Mouse (Mus musculus): ENCODE measurements around the gene Rev1. TPM values are rescaled to one million over a fixed set of nuclear protein-coding genes. Genes with fewer than 3 reads are reported as not detected.

Rev1 gene
- total RNA-seq (2015) (17.8 and 18.3 TPM in 2 replicates), total RNA-seq (2017) (20.7 and 23.0 TPM in 2 replicates)

GRCm38 (mm10) chr1:38129501-38130267 lies at the start of gene Rev1:
Rev1 (minus strand) TSS chr1:38129801.
- peak; percentile 86 for ATAC-seq (ENCODE audit: poor library complexity, severe bottlenecking)

GRCm38 (mm10) chr1:38178929-38179328 lies 49.3 kb upstream of the Rev1 start:
- no peak for ATAC-seq (ENCODE audit: poor library complexity, severe bottlenecking)

GRCm38 (mm10) chr1:38176077-38176476 lies 46.5 kb upstream of the Rev1 start:
- no peak for ATAC-seq (ENCODE audit: poor library complexity, severe bottlenecking)

- ATAC-seq (ENCODE audit: poor library complexity, severe bottlenecking) = no peak
Observed at GRCm38 (mm10) chr1:38171874-38172273, 42.3 kb upstream of the Rev1 start.

GRCm38 (mm10) chr1:38165696-38166095 lies 36.1 kb upstream of the Rev1 start:
- no peak for ATAC-seq (ENCODE audit: poor library complexity, severe bottlenecking)

GRCm38 (mm10) chr1:38150086-38150485 lies 20.5 kb upstream of the Rev1 start:
- ATAC-seq (ENCODE audit: poor library complexity, severe bottlenecking) = no peak

GRCm38 (mm10) chr1:38146008-38146407 lies 16.4 kb upstream of the Rev1 start:
- no peak for ATAC-seq (ENCODE audit: poor library complexity, severe bottlenecking)

GRCm38 (mm10) chr1:38141371-38141770 lies 11.8 kb upstream of the Rev1 start:
- no peak for ATAC-seq (ENCODE audit: poor library complexity, severe bottlenecking)

GRCm38 (mm10) chr1:38140911-38141310 lies 11.3 kb upstream of the Rev1 start:
- ATAC-seq (ENCODE audit: poor library complexity, severe bottlenecking) = no peak

- peak; percentile 51 for ATAC-seq (ENCODE audit: poor library complexity, severe bottlenecking)
Observed at GRCm38 (mm10) chr1:38139396-38139795, 9.8 kb upstream of the Rev1 start.

- ATAC-seq (ENCODE audit: poor library complexity, severe bottlenecking) = no peak
Observed at GRCm38 (mm10) chr1:38132942-38133341, 3.3 kb upstream of the Rev1 start.

- ATAC-seq (ENCODE audit: poor library complexity, severe bottlenecking) = no peak
Observed at GRCm38 (mm10) chr1:38130715-38131483, 1.3 kb upstream of the Rev1 start.

GRCm38 (mm10) chr1:38128919-38129436 lies 623 bp downstream of the Rev1 start:
- peak; percentile 39 for ATAC-seq (ENCODE audit: poor library complexity, severe bottlenecking)

GRCm38 (mm10) chr1:38127036-38127435 lies 2.6 kb downstream of the Rev1 start:
- no peak for ATAC-seq (ENCODE audit: poor library complexity, severe bottlenecking)

- no peak for ATAC-seq (ENCODE audit: poor library complexity, severe bottlenecking)
Observed at GRCm38 (mm10) chr1:38126426-38126825, 3.2 kb downstream of the Rev1 start.

- ATAC-seq (ENCODE audit: poor library complexity, severe bottlenecking) = no peak
Observed at GRCm38 (mm10) chr1:38124261-38124660, 5.3 kb downstream of the Rev1 start.

GRCm38 (mm10) chr1:38120877-38121276 lies 8.7 kb downstream of the Rev1 start:
- ATAC-seq (ENCODE audit: poor library complexity, severe bottlenecking) = peak; percentile 33; the same call in 1 of the 2 replicates

- no peak for ATAC-seq (ENCODE audit: poor library complexity, severe bottlenecking)
Observed at GRCm38 (mm10) chr1:38118624-38119023, 11.0 kb downstream of the Rev1 start.

GRCm38 (mm10) chr1:38109786-38110185 lies 19.8 kb downstream of the Rev1 start:
- ATAC-seq (ENCODE audit: poor library complexity, severe bottlenecking) = no peak

GRCm38 (mm10) chr1:38103813-38104212 lies 25.8 kb downstream of the Rev1 start:
- ATAC-seq (ENCODE audit: poor library complexity, severe bottlenecking) = no peak

- peak; percentile 51 for ATAC-seq (ENCODE audit: poor library complexity, severe bottlenecking)
Observed at GRCm38 (mm10) chr1:38103214-38103613, 26.4 kb downstream of the Rev1 start.

GRCm38 (mm10) chr1:38081316-38081715 lies 48.3 kb downstream of the Rev1 start:
- ATAC-seq (ENCODE audit: poor library complexity, severe bottlenecking) = no peak

Measured in megakaryocyte, adult 5-6 weeks (primary cell).